Mouse (Mus musculus) lung, adult 2 months (tissue): ENCODE measurements around the gene Btg3.

Source experiments
- CTCF ChIP-seq: fragments of 200-500 bp; IDR thresholded peaks from 2 replicates; pipeline ENCODE4 v1.5.1; 2011; ENCODE audit warnings: mild to moderate bottlenecking, low read length, control low read depth; ENCODE audit not compliant: insufficient read depth
- POLR2A ChIP-seq: fragments of 200-500 bp; IDR thresholded peaks from 2 replicates; pipeline ENCODE4 v1.6.1; 2011; ENCODE audit warnings: low read depth, mild to moderate bottlenecking, control low read depth, low read length, borderline replicate concordance; ENCODE audit errors: extremely low read depth

DNA sequence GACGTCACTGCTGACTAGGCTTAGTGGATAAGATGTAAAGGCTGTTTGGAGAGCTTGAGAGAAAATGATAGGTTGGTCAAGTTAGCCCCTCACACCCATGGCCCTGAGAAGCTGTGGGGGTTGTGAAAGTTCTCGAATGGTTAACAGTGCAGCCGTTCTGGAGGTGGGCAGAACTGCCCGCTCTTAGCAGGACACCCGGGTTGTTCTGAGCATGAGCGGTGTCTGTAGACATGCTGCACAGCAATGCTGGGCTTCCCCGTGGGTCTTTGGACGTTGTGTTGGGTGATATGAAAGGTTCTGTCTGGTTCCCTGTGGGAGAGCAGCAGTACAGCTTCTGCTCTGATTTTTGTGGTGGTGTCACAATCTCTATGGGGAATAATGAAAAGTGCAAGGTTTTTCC, 70.4 kb downstream of the Btg3 start:
- no peak for TF ChIP-seq POLR2A
- TF ChIP-seq CTCF = no peak
